Mouse (Mus musculus) testis, adult 2 months (tissue): ENCODE results near the gene Diablo.

Experiments
- CTCF ChIP-seq: fragments of 200-500 bp; IDR thresholded peaks from 2 replicates; pipeline ENCODE4 v1.5.1; 2012; ENCODE audit warnings: low read depth, mild to moderate bottlenecking, inconsistent platforms, low read length, moderate library complexity; ENCODE audit not compliant: control insufficient read depth, insufficient read depth, insufficient replicate concordance
- POLR2A ChIP-seq: fragments of 200-500 bp; IDR thresholded peaks from 2 replicates; pipeline ENCODE4 v1.6.1; 2012; ENCODE audit warnings: low read depth, mild to moderate bottlenecking, inconsistent platforms, low read length, moderate library complexity; ENCODE audit not compliant: control insufficient read depth

DNA sequence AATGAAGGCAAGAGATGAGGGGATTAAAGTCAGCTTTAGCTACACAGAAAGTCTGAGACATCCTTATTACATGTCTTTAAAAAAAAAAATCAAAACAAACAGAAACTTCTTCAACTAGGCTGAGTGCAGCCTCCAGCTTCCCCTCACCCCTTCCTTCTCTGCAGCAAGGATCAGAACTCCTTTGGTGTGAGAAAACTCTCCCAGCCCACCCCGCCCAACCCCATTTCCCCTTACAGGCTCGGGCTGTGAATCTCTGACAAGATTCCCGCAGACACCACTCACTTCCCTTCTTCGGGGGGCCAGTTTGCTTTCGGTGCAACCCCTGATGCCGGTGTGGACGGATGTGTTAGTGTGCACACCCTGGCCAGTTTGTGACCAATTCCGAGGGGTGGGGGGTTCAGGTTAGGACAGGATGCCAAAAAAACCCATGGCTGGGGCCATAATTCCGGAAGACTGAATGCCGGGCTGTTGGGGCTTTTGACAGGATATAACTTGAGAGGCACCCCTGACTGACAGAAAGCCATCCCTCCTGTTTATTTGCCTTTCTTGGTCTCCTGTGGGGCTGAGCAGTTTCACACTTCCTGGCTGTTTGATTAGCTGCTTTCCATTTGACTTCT is 53.1 kb downstream of the Diablo start:
- TF ChIP-seq CTCF (no peak), POLR2A (no peak)
